Mouse (Mus musculus): ENCODE measurements at regions not wholly inside any gene's neighbourhood (a gene's known extent, or its start where the extent isn't known, plus 50 kb on each side); places are given as distances from the start of the nearest gene placed in this dataset.

DNA sequence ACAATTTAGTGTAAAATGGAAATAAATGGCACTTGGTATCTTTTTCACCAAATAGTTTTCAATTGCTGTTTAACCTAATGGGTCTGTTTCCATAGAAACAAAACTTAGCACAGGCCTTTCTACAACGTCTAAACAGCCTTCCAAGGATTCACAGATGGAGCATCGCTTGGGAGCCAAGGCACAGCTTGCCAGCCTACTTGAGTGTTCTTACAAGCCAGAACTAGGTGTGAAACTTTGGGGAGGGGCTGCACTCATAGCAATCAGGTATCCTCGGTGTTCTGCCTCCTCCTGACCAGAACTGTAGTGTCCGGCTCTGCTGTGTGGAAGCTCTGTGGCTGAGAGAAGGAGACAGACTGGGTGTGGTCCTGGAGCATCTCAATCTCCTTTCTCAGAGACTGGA is 99.1 kb upstream of the Far2 start:
- Histone ChIP-seq H3K9ac (replicated peaks; ENCODE audit: low read depth, low read length) (no peak overlapping the region), H3K36me3 (ENCODE audit: control insufficient read depth, insufficient read depth, low read length) (no peaks in the 10 kb centered on the region), H3K27ac (ENCODE audit: low read length) (no peak overlapping the region), H3K27me3 (ENCODE audit: control insufficient read depth, insufficient read depth, low read length) (no peaks in the 10 kb centered on the region), H3K4me2 (replicated peaks; ENCODE audit: low read depth, low read length) (no peak overlapping the region), H3K4me3 (ENCODE audit: low read depth, low read length) (no peak overlapping the region), H3K4me1 (ENCODE audit: control insufficient read depth, insufficient read depth, low read length) (no peaks in the 10 kb centered on the region), H3K9me3 (ENCODE audit: control insufficient read depth, low read depth, low read length) (no peaks in the 10 kb centered on the region)
- 76% methylated on average over 4 of the region's 4 CpGs for WGBS
- no peak for ATAC-seq (ENCODE audit: insufficient number of reproducible peaks, insufficient read depth, low FRiP score, low read depth)

DNA sequence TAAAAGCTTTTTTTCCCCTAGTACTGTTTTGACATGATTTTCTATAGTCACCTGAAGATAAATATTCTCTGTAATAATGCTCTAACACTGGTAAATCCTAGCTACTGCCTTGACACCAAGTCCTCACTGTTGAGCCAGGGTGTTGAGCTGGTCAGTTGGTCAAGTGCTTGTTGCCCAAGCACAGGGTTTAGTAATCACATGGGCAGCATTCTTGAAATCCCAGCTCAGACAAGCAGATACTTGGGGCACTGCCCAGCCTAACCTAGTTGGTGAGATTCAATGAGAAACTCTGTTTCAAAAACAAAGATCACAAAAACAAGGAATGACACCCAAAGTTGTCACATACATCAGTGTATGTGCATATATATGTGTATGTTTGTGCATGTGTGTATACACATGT is 95.4 kb upstream of the Far2 start:
- Histone ChIP-seq H3K4me3 (ENCODE audit: low read depth, low read length) (no peak overlapping the region), H3K9me3 (ENCODE audit: control insufficient read depth, low read depth, low read length) (no peaks in the 10 kb centered on the region), H3K9ac (replicated peaks; ENCODE audit: low read depth, low read length) (no peak overlapping the region), H3K27ac (ENCODE audit: low read length) (no peak overlapping the region), H3K36me3 (ENCODE audit: control insufficient read depth, insufficient read depth, low read length) (no peaks in the 10 kb centered on the region), H3K27me3 (ENCODE audit: control insufficient read depth, insufficient read depth, low read length) (no peaks in the 10 kb centered on the region), H3K4me1 (ENCODE audit: control insufficient read depth, insufficient read depth, low read length) (no peaks in the 10 kb centered on the region), H3K4me2 (replicated peaks; ENCODE audit: low read depth, low read length) (no peak overlapping the region)
- ATAC-seq (ENCODE audit: insufficient number of reproducible peaks, insufficient read depth, low FRiP score, low read depth) = no peak

DNA sequence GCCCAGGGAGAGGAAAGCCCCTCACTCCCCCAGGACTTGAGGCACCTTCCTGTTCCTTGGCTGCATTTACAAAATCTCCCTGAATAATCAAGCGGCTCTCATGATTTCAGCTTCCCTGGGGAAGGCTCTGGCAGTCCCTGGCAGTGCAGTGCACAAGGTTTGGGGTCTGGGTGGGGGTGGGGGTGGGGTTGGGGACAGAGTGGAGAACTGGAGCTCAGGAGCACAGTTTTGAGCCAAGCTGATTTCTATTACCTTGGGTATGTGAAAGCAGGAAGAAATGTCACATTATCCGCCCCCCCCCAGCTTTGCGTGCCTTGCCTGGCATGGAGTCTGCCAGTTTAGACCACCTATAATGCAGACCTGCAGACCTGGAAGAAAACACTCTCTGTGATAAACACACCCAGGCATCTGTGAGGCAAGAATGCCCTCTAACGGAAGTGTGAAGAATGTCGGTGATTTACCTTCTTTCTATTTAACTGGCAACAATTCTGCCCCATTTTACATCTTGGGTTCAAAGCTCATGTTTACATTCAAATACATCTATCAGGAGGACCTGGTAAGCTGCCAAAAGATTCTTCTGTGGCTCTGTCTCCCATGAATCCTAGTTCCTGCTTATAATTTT is 93.9 kb upstream of the Far2 start:
- no peaks in the 10 kb centered on the region for H3K27me3 ChIP-seq (ENCODE audit: control insufficient read depth, insufficient read depth, low read length)
- WGBS = 29% methylated on average over 5 of the region's 5 CpGs
- no peak overlapping the region for H3K27ac ChIP-seq (ENCODE audit: low read length)
- no peaks in the 10 kb centered on the region for H3K36me3 ChIP-seq (ENCODE audit: control insufficient read depth, insufficient read depth, low read length)
- ATAC-seq (ENCODE audit: insufficient number of reproducible peaks, insufficient read depth, low FRiP score, low read depth) = no peak
- no peak overlapping the region for H3K4me2 ChIP-seq (replicated peaks; ENCODE audit: low read depth, low read length)
- no peaks in the 10 kb centered on the region for H3K9me3 ChIP-seq (ENCODE audit: control insufficient read depth, low read depth, low read length)
- H3K4me3 ChIP-seq (ENCODE audit: low read depth, low read length) = no peak overlapping the region
- H3K4me1 ChIP-seq (ENCODE audit: control insufficient read depth, insufficient read depth, low read length) = no peaks in the 10 kb centered on the region
- no peak overlapping the region for H3K9ac ChIP-seq (replicated peaks; ENCODE audit: low read depth, low read length)

DNA sequence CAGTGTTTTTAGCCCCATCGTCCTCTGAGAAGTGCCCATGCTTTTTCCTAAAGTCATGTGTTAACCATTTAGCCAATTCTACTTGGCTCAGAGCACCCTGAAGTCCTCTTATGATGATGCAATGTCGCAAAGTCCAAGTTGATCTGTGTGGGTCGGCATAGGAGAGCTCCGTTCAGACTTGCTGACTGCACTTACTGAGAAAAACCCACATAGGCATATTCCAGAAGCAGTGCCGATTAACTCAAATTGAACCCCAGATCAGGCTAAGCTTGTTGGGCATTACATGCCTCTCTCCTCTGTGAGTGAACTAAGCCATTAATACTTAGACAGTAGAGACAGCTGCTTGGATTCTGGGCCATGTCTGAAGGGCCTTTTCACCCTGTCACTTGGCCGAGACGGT is 93.3 kb upstream of the Far2 start:
- Histone ChIP-seq H3K4me2 (replicated peaks; ENCODE audit: low read depth, low read length) (no peak overlapping the region), H3K9me3 (ENCODE audit: control insufficient read depth, low read depth, low read length) (no peaks in the 10 kb centered on the region), H3K36me3 (ENCODE audit: control insufficient read depth, insufficient read depth, low read length) (no peaks in the 10 kb centered on the region), H3K27me3 (ENCODE audit: control insufficient read depth, insufficient read depth, low read length) (no peaks in the 10 kb centered on the region), H3K4me3 (ENCODE audit: low read depth, low read length) (no peak overlapping the region), H3K4me1 (ENCODE audit: control insufficient read depth, insufficient read depth, low read length) (no peaks in the 10 kb centered on the region), H3K27ac (ENCODE audit: low read length) (no peak overlapping the region), H3K9ac (replicated peaks; ENCODE audit: low read depth, low read length) (no peak overlapping the region)
- 80% methylated on average over 7 of the region's 7 CpGs for WGBS
- no peak for ATAC-seq (ENCODE audit: insufficient number of reproducible peaks, insufficient read depth, low FRiP score, low read depth)

DNA sequence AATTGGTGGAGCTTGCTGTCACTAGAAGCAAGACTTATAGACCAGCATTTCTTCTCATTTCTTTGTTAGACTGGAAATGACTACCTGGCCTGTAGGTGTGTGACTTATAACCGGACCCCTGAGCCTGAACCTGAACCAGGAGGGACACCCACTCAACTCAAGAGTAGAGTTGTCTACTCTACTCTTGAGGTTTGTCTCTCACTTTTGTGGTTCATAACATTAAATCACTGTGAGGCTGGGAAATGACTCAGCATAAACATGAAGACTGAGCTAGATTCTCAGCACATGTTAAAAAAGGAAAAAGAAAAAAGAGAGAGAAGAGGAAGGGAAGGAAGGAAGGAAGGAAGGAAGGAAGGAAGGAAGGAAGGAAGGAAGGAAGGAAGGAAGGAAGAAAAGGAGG is 92.8 kb upstream of the Far2 start:
- no peak for ATAC-seq (ENCODE audit: insufficient number of reproducible peaks, insufficient read depth, low FRiP score, low read depth)
- no peak overlapping the region for H3K27ac ChIP-seq (ENCODE audit: low read length)
- H3K36me3 ChIP-seq (ENCODE audit: control insufficient read depth, insufficient read depth, low read length) = no peaks in the 10 kb centered on the region
- no peak overlapping the region for H3K4me3 ChIP-seq (ENCODE audit: low read depth, low read length)
- no peak overlapping the region for H3K9ac ChIP-seq (replicated peaks; ENCODE audit: low read depth, low read length)
- no peaks in the 10 kb centered on the region for H3K4me1 ChIP-seq (ENCODE audit: control insufficient read depth, insufficient read depth, low read length)
- no peaks in the 10 kb centered on the region for H3K9me3 ChIP-seq (ENCODE audit: control insufficient read depth, low read depth, low read length)
- no peaks in the 10 kb centered on the region for H3K27me3 ChIP-seq (ENCODE audit: control insufficient read depth, insufficient read depth, low read length)
- no peak overlapping the region for H3K4me2 ChIP-seq (replicated peaks; ENCODE audit: low read depth, low read length)
- 84% methylated on average over 1 of the region's 1 CpGs for WGBS

- ATAC-seq (ENCODE audit: insufficient number of reproducible peaks, insufficient read depth, low FRiP score, low read depth) = no peak
- 68% methylated on average over 7 of the region's 7 CpGs for WGBS
- H3K9ac ChIP-seq (replicated peaks; ENCODE audit: low read depth, low read length) = no peak overlapping the region
- no peaks in the 10 kb centered on the region for H3K9me3 ChIP-seq (ENCODE audit: control insufficient read depth, low read depth, low read length)
- H3K4me2 ChIP-seq (replicated peaks; ENCODE audit: low read depth, low read length) = no peak overlapping the region
- H3K4me1 ChIP-seq (ENCODE audit: control insufficient read depth, insufficient read depth, low read length) = no peaks in the 10 kb centered on the region
- no peaks in the 10 kb centered on the region for H3K27me3 ChIP-seq (ENCODE audit: control insufficient read depth, insufficient read depth, low read length)
- no peak overlapping the region for H3K27ac ChIP-seq (ENCODE audit: low read length)
- H3K4me3 ChIP-seq (ENCODE audit: low read depth, low read length) = no peak overlapping the region
- no peaks in the 10 kb centered on the region for H3K36me3 ChIP-seq (ENCODE audit: control insufficient read depth, insufficient read depth, low read length)
These were observed 91.9 kb upstream of the Far2 start for GRCm38 (mm10) chr6:147954967-147955830.

DNA sequence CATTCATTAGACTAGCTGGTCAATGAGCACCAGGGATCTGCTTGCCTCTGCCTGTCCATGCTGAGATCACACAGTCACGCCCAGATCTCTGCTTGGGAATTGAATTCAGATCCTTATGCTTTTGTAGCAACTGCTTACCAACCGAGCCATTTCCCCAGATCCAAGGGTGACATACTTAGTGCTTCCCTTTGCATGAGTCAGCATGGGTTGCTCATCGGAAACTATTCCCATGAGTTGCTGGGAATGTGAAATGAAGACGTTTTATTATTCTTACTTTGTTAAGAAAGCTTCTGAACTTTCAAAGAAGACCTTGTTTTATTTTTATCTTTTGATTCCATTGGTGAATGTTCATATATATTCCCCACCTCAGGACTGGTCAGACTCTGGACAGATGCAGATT is 82.3 kb upstream of the Far2 start:
- H3K9ac ChIP-seq (replicated peaks; ENCODE audit: low read depth, low read length) = no peak overlapping the region
- no peaks in the 10 kb centered on the region for H3K4me1 ChIP-seq (ENCODE audit: control insufficient read depth, insufficient read depth, low read length)
- H3K9me3 ChIP-seq (ENCODE audit: control insufficient read depth, low read depth, low read length) = no peaks in the 10 kb centered on the region
- no peaks in the 10 kb centered on the region for H3K36me3 ChIP-seq (ENCODE audit: control insufficient read depth, insufficient read depth, low read length)
- no peak overlapping the region for H3K4me2 ChIP-seq (replicated peaks; ENCODE audit: low read depth, low read length)
- no peak overlapping the region for H3K4me3 ChIP-seq (ENCODE audit: low read depth, low read length)
- ATAC-seq (ENCODE audit: insufficient number of reproducible peaks, insufficient read depth, low FRiP score, low read depth) = no peak
- 90% methylated on average over 4 of the region's 4 CpGs for WGBS
- no peaks in the 10 kb centered on the region for H3K27me3 ChIP-seq (ENCODE audit: control insufficient read depth, insufficient read depth, low read length)
- no peak overlapping the region for H3K27ac ChIP-seq (ENCODE audit: low read length)

DNA sequence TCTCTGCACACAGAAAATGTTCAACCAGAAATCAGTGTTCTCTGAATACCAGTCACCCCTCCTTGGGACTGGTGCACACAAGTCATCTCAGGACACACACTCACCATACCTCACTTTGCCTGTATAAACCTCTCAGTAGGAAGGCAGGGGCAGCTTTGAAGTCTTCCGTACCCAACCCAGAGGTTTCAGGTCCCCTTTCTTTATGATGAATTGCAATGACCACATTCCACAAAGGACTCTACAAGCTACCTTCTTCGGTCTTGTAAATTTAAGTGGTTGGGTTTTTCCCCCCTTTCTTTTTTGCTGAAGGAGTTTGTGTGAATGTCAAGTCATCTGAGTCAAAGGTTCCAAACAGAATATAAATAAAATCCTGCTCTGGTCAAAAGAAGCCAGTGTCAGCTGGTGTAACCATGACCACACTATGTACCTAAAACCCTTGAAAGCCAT is 76.9 kb upstream of the Far2 start:
- no peak overlapping the region for H3K4me3 ChIP-seq (ENCODE audit: low read depth, low read length)
- no peak for ATAC-seq (ENCODE audit: insufficient number of reproducible peaks, insufficient read depth, low FRiP score, low read depth)
- no peak overlapping the region for H3K4me2 ChIP-seq (replicated peaks; ENCODE audit: low read depth, low read length)
- no peak overlapping the region for H3K9ac ChIP-seq (replicated peaks; ENCODE audit: low read depth, low read length)
- H3K4me1 ChIP-seq (ENCODE audit: control insufficient read depth, insufficient read depth, low read length) = no peaks in the 10 kb centered on the region
- H3K9me3 ChIP-seq (ENCODE audit: control insufficient read depth, low read depth, low read length) = no peaks in the 10 kb centered on the region
- no peaks in the 10 kb centered on the region for H3K27me3 ChIP-seq (ENCODE audit: control insufficient read depth, insufficient read depth, low read length)
- no peak overlapping the region for H3K27ac ChIP-seq (ENCODE audit: low read length)
- no peaks in the 10 kb centered on the region for H3K36me3 ChIP-seq (ENCODE audit: control insufficient read depth, insufficient read depth, low read length)
- 75% methylated on average over 2 of the region's 2 CpGs for WGBS

All from stomach, embryonic 14.5 days (tissue).